Mouse (Mus musculus): Measurements from ENCODE around the gene Prl3d3. TPM values are rescaled to one million over a fixed set of nuclear protein-coding genes. Genes with fewer than 3 reads are reported as not detected.
"Not testable (repeated sequence)": the region's sequence is repeated elsewhere in the genome, so short reads cannot be mapped to it uniquely, and the experiment has no call there.

The Prl3d3 gene
- not detected in 2 replicates for polyA plus RNA-seq (2012; rRNA removed)

DNA sequence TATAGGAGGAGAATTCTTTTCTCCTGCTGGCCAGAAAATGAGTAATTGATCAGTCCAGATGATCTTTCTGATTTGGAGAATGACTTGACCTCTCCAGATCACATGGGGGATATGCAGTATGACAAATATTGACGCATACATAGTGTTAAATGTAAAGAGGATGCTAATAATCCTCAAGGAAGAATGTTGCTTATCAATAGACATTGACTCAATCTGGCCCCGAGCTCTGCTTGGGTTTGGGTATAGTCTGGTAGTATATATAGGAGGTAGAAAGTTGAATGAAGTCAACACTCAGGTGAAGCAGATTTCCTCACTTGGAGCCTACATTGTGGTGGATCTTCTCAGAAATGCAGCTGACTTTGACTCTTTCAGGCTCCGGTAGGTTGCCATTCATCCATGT, at the start of gene Prl3d3:
Gene Prl3d3, plus strand, starts transcription at position 301 of the 400 bp plus-strand sequence.
- H3K27me3 ChIP-seq (ENCODE audit: control insufficient read depth, insufficient read depth, low read length); H3K36me3 ChIP-seq (ENCODE audit: control insufficient read depth, insufficient read depth, low read length); H3K4me1 ChIP-seq (ENCODE audit: control insufficient read depth, insufficient read depth, insufficient read length); H3K4me3 ChIP-seq (ENCODE audit: extremely low read depth, insufficient read depth, insufficient read length); H3K27ac ChIP-seq (ENCODE audit: insufficient read depth, low read length); DNase-seq (ENCODE audit: low read depth in 1 of 2, low spot score in 2 of 2): not testable (repeated sequence)
- WGBS, result 88% methylated on average over 3 of the region's 3 CpGs

DNA sequence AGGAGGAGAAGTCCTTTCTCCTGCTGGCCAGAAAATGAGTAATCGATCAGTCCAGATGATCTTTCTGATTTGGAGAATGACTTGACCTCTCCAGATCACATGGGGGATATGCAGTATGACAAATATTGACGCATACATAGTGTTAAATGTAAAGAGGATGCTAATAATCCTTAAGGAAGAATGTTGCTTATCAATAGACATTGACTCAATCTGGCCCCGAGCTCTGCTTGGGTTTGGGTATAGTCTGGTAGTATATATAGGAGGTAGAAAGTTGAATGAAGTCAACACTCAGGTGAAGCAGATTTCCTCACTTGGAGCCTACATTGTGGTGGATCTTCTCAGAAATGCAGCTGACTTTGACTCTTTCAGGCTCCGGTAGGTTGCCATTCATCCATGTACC, 35.2 kb upstream of the Prl3d3 start, which contains the start of gene Prl3d2:
Gene Prl3d2, plus strand, starts transcription at position 301 of the 400 bp plus-strand sequence.
- H3K27me3 ChIP-seq (ENCODE audit: control insufficient read depth, insufficient read depth, low read length); H3K27ac ChIP-seq (ENCODE audit: insufficient read depth, low read length): not testable (repeated sequence)
- WGBS, result 87% methylated on average over 4 of the region's 4 CpGs

GRCm38 (mm10) chr13:27148264-27148663, 8.3 kb upstream of the Prl3d3 start:
- Histone ChIP-seq H3K4me1 (ENCODE audit: control insufficient read depth, insufficient read depth, insufficient read length) (no peaks in the 10 kb centered on the region), H3K4me3 (ENCODE audit: extremely low read depth, insufficient read depth, insufficient read length) (no peak overlapping the region), H3K27ac (ENCODE audit: insufficient read depth, low read length) (no peak overlapping the region), H3K36me3 (ENCODE audit: control insufficient read depth, insufficient read depth, low read length) (no peaks in the 10 kb centered on the region), H3K27me3 (ENCODE audit: control insufficient read depth, insufficient read depth, low read length) (no peaks in the 10 kb centered on the region)
- 57% methylated on average over 1 of the region's 1 CpGs for whole genome bisulfite sequencing
- TF ChIP-seq CTCF (IDR thresholded peaks at IDR 0.05; ENCODE audit: extremely low read depth, insufficient read depth, insufficient read length, insufficient replicate concordance) (no peak), POLR2A (IDR thresholded peaks at IDR 0.05; ENCODE audit: low read depth, low read length) (no peak)
- DNase-seq (ENCODE audit: low read depth in 1 of 2, low spot score in 2 of 2), result no peak

More for the DNA sequence above, 35.2 kb upstream of the Prl3d3 start, which contains the start of gene Prl3d2:
- H3K4me3 ChIP-seq (ENCODE audit: extremely low read depth, insufficient read depth, insufficient read length); H3K4me1 ChIP-seq (ENCODE audit: control insufficient read depth, insufficient read depth, insufficient read length); H3K36me3 ChIP-seq (ENCODE audit: control insufficient read depth, insufficient read depth, low read length); DNase-seq (ENCODE audit: low read depth in 1 of 2, low spot score in 2 of 2): not testable (repeated sequence)

DNA sequence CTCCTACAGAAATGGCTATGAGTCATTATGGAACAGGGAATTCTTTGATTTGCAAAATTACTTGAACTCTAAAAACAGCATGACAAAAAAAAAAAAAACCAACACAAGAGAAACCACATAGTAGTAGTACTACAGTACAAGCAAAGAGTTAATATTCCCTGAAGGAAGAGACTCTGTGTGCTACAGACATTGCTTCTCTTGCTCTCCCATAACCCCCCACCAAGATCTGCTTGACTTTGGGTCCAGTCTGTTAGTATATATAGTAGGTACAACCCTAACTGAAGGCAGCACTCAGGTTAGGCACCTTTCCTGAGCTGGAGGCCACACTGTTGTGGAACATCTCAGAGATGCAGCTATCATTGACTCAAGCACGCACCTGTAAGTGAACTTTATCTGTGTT, 39.8 kb downstream of the Prl3d3 start, which contains the start of gene Prl3c1:
Gene Prl3c1, plus strand, starts transcription at position 301 of the 400 bp plus-strand sequence.
- Histone ChIP-seq H3K27me3 (ENCODE audit: control insufficient read depth, insufficient read depth, low read length) (no peaks in the 10 kb centered on the region), H3K4me1 (ENCODE audit: control insufficient read depth, insufficient read depth, insufficient read length) (no peaks in the 10 kb centered on the region), H3K4me3 (ENCODE audit: extremely low read depth, insufficient read depth, insufficient read length) (no peak within 1 kb of the TSS), H3K36me3 (ENCODE audit: control insufficient read depth, insufficient read depth, low read length) (no peaks in the 10 kb centered on the region), H3K27ac (ENCODE audit: insufficient read depth, low read length) (no peak within 1 kb of the TSS)
- 81% methylated on average over 1 of the region's 1 CpGs for WGBS
- TF ChIP-seq CTCF (IDR thresholded peaks at IDR 0.05; ENCODE audit: extremely low read depth, insufficient read depth, insufficient read length, insufficient replicate concordance), result no peak
- no peak for DNase-seq (ENCODE audit: low read depth in 1 of 2, low spot score in 2 of 2)

Other genes with a start within 250 kb of the Prl3d3 start
- not detected in 2 replicates for gene Prl, start 99.2 kb upstream of the Prl3d3 start, polyA plus RNA-seq (2012; rRNA removed)
- gene Prl3d1, start 62.6 kb upstream of the Prl3d3 start, polyA plus RNA-seq (2012; rRNA removed), result not detected in 2 replicates
- gene Prl3d2, start 35.1 kb upstream of the Prl3d3 start, polyA plus RNA-seq (2012; rRNA removed), result not detected in 2 replicates
- gene Prl3c1, start 39.9 kb downstream of the Prl3d3 start, polyA plus RNA-seq (2012; rRNA removed), result not detected in 2 replicates
- not detected in 2 replicates for gene Prl3b1, start 85.1 kb downstream of the Prl3d3 start, polyA plus RNA-seq (2012; rRNA removed)
- not detected in 2 replicates for gene Prl3a1, start 102.6 kb downstream of the Prl3d3 start, polyA plus RNA-seq (2012; rRNA removed)
- gene Prl6a1, start 155.8 kb downstream of the Prl3d3 start, polyA plus RNA-seq (2012; rRNA removed), result not detected in 2 replicates
- gene Prl8a2, start 188.9 kb downstream of the Prl3d3 start, polyA plus RNA-seq (2012; rRNA removed), result not detected in 2 replicates
- not detected in 2 replicates for gene Prl2b1, start 234.1 kb downstream of the Prl3d3 start, polyA plus RNA-seq (2012; rRNA removed)